Mouse (Mus musculus) skeletal muscle tissue, postnatal 0 days (tissue): ENCODE results near the gene Glb1l2. TPM values are rescaled to one million over a fixed set of nuclear protein-coding genes. Genes with fewer than 3 reads are reported as not detected.

ENCODE experiments used
- polyA plus RNA-seq: library from polyadenylated mRNA; unstranded; fragments of >200 nt; fragmentation: Nextera tagmentation; extraction: Ambion mirVana; gene quantifications from 2 replicates; pipeline ENCODE4 v1.2.1, GENCODE M21; 2015

Gene Glb1l2
- polyA plus RNA-seq, result 1.9 and 10.7 TPM in 2 replicates

DNA sequence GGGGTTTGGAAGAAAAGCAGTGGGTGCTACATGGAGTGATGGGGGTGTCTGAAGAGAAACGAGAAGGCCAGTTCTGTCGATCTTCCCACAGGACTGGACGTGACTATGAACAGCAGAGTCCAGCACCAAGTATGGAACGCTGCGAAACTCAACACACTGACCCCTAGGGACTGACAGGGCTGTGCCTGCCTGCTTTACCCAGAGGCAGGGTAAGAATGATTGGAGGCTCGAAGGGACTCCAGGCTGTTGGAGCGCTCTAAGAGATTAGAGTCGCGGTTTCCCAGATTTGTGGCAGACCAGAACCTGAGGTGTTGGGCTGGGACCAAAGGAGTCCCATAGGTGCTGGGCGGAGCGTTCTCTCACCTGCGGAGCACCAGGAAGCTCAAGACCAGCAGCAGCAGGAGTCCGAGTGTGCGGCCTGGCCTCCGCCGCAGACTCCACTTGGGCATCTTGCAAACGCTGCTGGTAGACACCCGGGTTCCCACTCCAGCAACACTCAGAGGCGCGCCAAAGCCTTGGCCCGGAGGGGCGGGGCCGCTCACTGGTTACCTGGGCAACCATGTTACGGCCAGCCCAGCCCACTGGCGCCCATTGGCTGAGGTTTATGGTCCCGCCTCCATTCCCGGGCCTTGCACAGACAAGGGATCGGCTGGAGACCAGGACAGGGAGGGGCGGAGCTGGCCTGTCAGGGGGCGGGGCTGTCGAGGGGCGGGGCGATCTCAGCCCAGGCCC is at the start of gene Glb1l2:
Gene Glb1l2 (minus strand): TSS at position 534 of the 732 bp plus-strand sequence.

DNA sequence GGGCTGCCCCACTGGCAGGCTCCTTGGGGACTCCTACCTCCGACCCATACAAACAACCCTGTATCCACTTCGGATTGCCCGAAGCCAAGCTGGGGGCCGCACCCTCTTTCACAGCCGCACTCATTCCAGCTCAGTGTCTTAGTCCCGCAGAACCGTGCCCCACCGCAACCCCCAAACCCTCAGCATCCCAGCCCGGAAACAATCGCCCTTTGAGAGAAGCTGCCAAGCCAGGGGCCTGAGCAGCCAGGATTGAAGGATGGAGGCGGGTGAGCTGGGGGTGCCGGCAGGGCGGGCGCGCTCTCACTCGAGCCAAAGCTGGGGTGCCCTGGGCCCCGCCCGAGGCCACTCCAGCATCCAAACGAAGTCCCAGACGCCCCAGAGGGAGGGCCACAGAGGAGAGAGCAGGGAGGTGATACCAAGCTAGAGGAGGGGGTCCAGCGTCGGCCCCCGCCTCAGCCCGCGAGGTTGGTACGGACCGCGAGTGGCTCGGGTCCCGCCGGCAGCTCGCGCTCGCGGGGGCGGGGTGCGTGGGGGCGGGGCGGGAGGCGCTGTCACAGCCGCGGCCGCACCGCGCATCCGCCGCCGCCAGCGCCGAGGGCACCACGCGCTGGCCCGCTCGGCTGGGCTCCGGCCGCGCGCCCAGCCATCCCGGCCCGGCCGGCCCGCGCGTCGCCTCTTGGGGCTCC is 72.9 kb downstream of the Glb1l2 start, which contains the start of gene B3gat1:
Gene B3gat1 (plus strand): TSS at position 523 of the 686 bp plus-strand sequence.

Other genes starting within 250 kb of the Glb1l2 start
- 0.68 and 0.88 TPM in 2 replicates for gene B3gat1, start 72.7 kb downstream of the Glb1l2 start, polyA plus RNA-seq
- gene Glb1l3, start 54.4 kb upstream of the Glb1l2 start, polyA plus RNA-seq, result not detected in 2 replicates
- gene Gm1110, start 116.6 kb upstream of the Glb1l2 start, polyA plus RNA-seq, result not detected in 2 replicates
- gene Acad8, start 193.1 kb upstream of the Glb1l2 start, polyA plus RNA-seq, result 27.6 and 33.6 TPM in 2 replicates
- 56.0 and 72.5 TPM in 2 replicates for gene Thyn1, start 193.2 kb upstream of the Glb1l2 start, polyA plus RNA-seq
- gene Vps26b, start 223.6 kb upstream of the Glb1l2 start, polyA plus RNA-seq, result 15.7 and 16.9 TPM in 2 replicates
- 6.9 and 7.0 TPM in 2 replicates for gene Ncapd3, start 223.7 kb upstream of the Glb1l2 start, polyA plus RNA-seq